In the genomic region with DNA sequence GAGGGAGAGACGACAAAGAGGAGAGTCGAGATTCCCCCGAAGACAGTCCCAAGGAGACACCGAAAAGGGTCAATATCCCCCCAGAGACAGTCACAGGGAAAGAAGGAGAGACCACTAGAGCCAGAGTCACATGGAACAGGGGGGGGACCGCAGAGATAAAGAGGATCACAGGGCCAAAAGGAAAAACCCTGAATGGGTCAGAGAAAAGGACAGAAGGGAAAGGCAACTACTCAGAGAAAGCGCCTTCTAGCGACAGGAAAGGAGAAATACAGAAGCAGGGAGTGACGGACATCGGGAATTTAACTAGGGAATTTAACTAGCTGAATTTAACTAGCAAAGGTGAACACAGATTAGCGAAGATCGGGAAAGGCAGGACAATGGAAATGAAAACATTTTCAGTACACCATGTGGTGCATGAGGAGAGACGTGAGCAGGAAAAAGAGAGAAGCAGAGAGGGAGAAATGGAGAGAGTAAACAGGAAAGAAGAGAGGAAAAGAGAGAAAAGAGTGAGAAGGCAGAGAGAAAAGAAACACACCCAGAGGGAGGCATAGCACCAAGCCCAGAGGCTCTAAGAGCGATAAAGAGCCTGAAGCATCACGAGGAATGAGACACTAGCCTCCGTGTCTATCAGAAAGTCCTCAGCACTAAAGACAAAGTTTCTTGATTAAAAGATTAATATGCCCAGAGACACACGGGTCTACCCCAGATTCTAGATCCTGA, we compare ENCODE assay signal across 8 mouse cellular contexts. TPM values are rescaled to one million over a fixed set of nuclear protein-coding genes. Genes with fewer than 3 reads are reported as not detected.
A peak's percentile ranks its signal among the peaks of the same experiment; 100 is the strongest.
DNase-seq lines count a peak whose midpoint lies in the region; ATAC-seq and TF ChIP-seq lines count a peak whose summit lies in the region.

No protein-coding gene starts in this region.

- TF ChIP-seq POLR2A in brain, embryonic 14.5 days (IDR thresholded peaks at IDR 0.05; ENCODE audit: borderline replicate concordance, extremely low read depth, insufficient read depth, insufficient read length, poor library complexity, severe bottlenecking), result no peak

- H3K4me1 ChIP-seq in forebrain, embryonic 16.5 days (replicated peaks; ENCODE audit: control insufficient read depth, insufficient read depth, low read length), result peaks cover 38% of the 10 kb centered on the region
- H3K4me1 ChIP-seq in limb, embryonic 13.5 days, result peaks cover 29% of the 10 kb centered on the region

- peak overlapping the region; percentile 52 for H3K9ac ChIP-seq in forebrain, embryonic 16.5 days (replicated peaks; ENCODE audit: low read depth, low read length)
- 0 out of 2 replicates have a peak overlapping the region, but pooled peaks have one; percentile 19 for H3K9ac ChIP-seq in limb, embryonic 13.5 days

- TF ChIP-seq CTCF in brain, embryonic 14.5 days (IDR thresholded peaks at IDR 0.05; ENCODE audit: borderline replicate concordance, extremely low read depth, insufficient read depth, insufficient read length), result peak; percentile 60; the same call in 1 of the 2 replicates

- no peak overlapping the region for H3K27ac ChIP-seq in forebrain, embryonic 16.5 days (ENCODE audit: low read length)
- H3K27ac ChIP-seq in limb, embryonic 13.5 days, result no peak overlapping the region

- H3K9me3 ChIP-seq in forebrain, embryonic 16.5 days (ENCODE audit: control insufficient read depth, low read length), result no peaks in the 10 kb centered on the region
- no peaks in the 10 kb centered on the region for H3K9me3 ChIP-seq in limb, embryonic 13.5 days

- no peaks in the 10 kb centered on the region for H3K36me3 ChIP-seq in forebrain, embryonic 16.5 days (ENCODE audit: control insufficient read depth, insufficient read depth)
- H3K36me3 ChIP-seq in limb, embryonic 13.5 days, result peaks cover 24% of the 10 kb centered on the region

- peak overlapping the region; percentile 78 for H3K4me2 ChIP-seq in forebrain, embryonic 16.5 days (ENCODE audit: low read length)
- H3K4me2 ChIP-seq in limb, embryonic 13.5 days (replicated peaks), result peak overlapping the region; percentile 67

- ATAC-seq in forebrain, embryonic 16.5 days, result 0 out of 2 replicates have a peak, but pooled peaks have one; percentile 11
- no peak for ATAC-seq in limb, embryonic 13.5 days (ENCODE audit: low FRiP score, low read depth)

- H3K4me3 ChIP-seq in forebrain, embryonic 16.5 days (replicated peaks; ENCODE audit: low read length), result peak overlapping the region; percentile 50
- H3K4me3 ChIP-seq in limb, embryonic 13.5 days, result peak overlapping the region; percentile 38

- DNase-seq in cerebellum, adult 11 months, result peak; percentile 30
- no peak for DNase-seq in cerebellum, adult 11-12 months
- peak; percentile 56 for DNase-seq in brain, embryonic 14.5 days (ENCODE audit: low read depth)
- peak; percentile 30 for DNase-seq in neural tube, embryonic 10.5 days (ENCODE audit: extremely low spot score, low spot score)
- DNase-seq in adrenal gland, postnatal 25 days, result no peak
- DNase-seq in adrenal gland, postnatal 4 days (ENCODE audit: low spot score in 2 of 2), result no peak

- WGBS in forebrain, embryonic 16.5 days, result under 1% methylated on average over 16 of the region's 16 CpGs
- 5% methylated on average over 16 of the region's 16 CpGs for WGBS in limb, embryonic 13.5 days

- peaks cover 7% of the 10 kb centered on the region for H3K27me3 ChIP-seq in forebrain, embryonic 16.5 days (replicated peaks; ENCODE audit: control insufficient read depth, insufficient read depth, low read length)
- peaks cover 69% of the 10 kb centered on the region for H3K27me3 ChIP-seq in limb, embryonic 13.5 days

RNA-seq across cellular contexts. Expression of a gene that starts 13.7 kb away (rescaled TPM):
- 4.0 and 5.6 TPM in 2 replicates for polyA plus RNA-seq in brain, embryonic 14.5 days (2012; rRNA removed)
- polyA plus RNA-seq in forebrain, embryonic 16.5 days (2015; fragmentation: Nextera tagmentation; extraction: Ambion mirVana), result 2.7 and 3.5 TPM in 2 replicates
- polyA plus RNA-seq in limb, embryonic 13.5 days (2015; fragmentation: Nextera tagmentation; extraction: Ambion mirVana), result 0.15 and 0.23 TPM in 2 replicates
- total RNA-seq in adrenal gland, postnatal 25 days (2021), result 1.0 and 1.2 TPM in 2 replicates
- 1 to 10 TPM; 2.1 to 2.5 TPM for total RNA-seq in adrenal gland, postnatal 4 days (2021)

RNA-seq across cellular contexts. Expression of a gene that starts 13.8 kb away (rescaled TPM):
- 55.6 and 62.7 TPM in 2 replicates for polyA plus RNA-seq in brain, embryonic 14.5 days (2012; rRNA removed)
- polyA plus RNA-seq in forebrain, embryonic 16.5 days (2015; fragmentation: Nextera tagmentation; extraction: Ambion mirVana), result 24.3 and 25.4 TPM in 2 replicates
- 63.6 and 67.8 TPM in 2 replicates for polyA plus RNA-seq in limb, embryonic 13.5 days (2015; fragmentation: Nextera tagmentation; extraction: Ambion mirVana)
- total RNA-seq in adrenal gland, postnatal 25 days (2021), result 64.5 and 71.5 TPM in 2 replicates
- total RNA-seq in adrenal gland, postnatal 4 days (2021), result 100 to 1,000 TPM in 1 of 2 experiments, 10 to 100 TPM in 1; 98.5 to 107 TPM

RNA-seq across cellular contexts. Expression of a gene that starts 30.0 kb away (rescaled TPM):
- polyA plus RNA-seq in brain, embryonic 14.5 days (2012; rRNA removed), result 145 and 171 TPM in 2 replicates
- polyA plus RNA-seq in forebrain, embryonic 16.5 days (2015; fragmentation: Nextera tagmentation; extraction: Ambion mirVana), result 2.8 and 4.3 TPM in 2 replicates
- polyA plus RNA-seq in limb, embryonic 13.5 days (2015; fragmentation: Nextera tagmentation; extraction: Ambion mirVana), result 3.8 and 4.1 TPM in 2 replicates
- total RNA-seq in adrenal gland, postnatal 25 days (2021), result 6.6 and 10.1 TPM in 2 replicates
- total RNA-seq in adrenal gland, postnatal 4 days (2021), result 10 to 100 TPM; 17.7 to 20.9 TPM

RNA-seq across cellular contexts. Expression of a gene that starts 53.2 kb away (rescaled TPM):
- not detected in 2 replicates for polyA plus RNA-seq in brain, embryonic 14.5 days (2012; rRNA removed)
- not detected in 2 replicates for polyA plus RNA-seq in forebrain, embryonic 16.5 days (2015; fragmentation: Nextera tagmentation; extraction: Ambion mirVana)
- polyA plus RNA-seq in limb, embryonic 13.5 days (2015; fragmentation: Nextera tagmentation; extraction: Ambion mirVana), result not detected in 2 replicates
- not detected in 2 replicates for total RNA-seq in adrenal gland, postnatal 25 days (2021)
- total RNA-seq in adrenal gland, postnatal 4 days (2021), result under 1 TPM; 0.08 to 0.23 TPM

Comparison
In these comparisons a context has a peak if more than half of its experiments do, and no peak if none do; other contexts are left out.
1. DNase-seq: peak in cerebellum, adult 11 months (single experiment), brain, embryonic 14.5 days (single experiment) and neural tube, embryonic 10.5 days (single experiment); none in cerebellum, adult 11-12 months (single experiment), adrenal gland, postnatal 25 days (single experiment) and adrenal gland, postnatal 4 days (0 of 2).
2. RNA of a gene that starts 30.0 kb away (polyA plus RNA-seq): 145 to 171 TPM in brain, embryonic 14.5 days; 2.8 to 4.3 TPM in forebrain, embryonic 16.5 days and 3.8 to 4.1 TPM in limb, embryonic 13.5 days; every median in the first group is over 10 times any median in the second.